Mouse (Mus musculus) Patski (cell line): ENCODE measurements around the gene Rbak. TPM values are rescaled to one million over a fixed set of nuclear protein-coding genes. Genes with fewer than 3 reads are reported as not detected.
"Not testable (repeated sequence)": the region's sequence is repeated elsewhere in the genome, so short reads cannot be mapped to it uniquely, and the experiment has no call there.

ENCODE experiments used
- ATAC-seq: fragments of 100-300 bp; one replicate; pipeline ENCODE4 v1.8.0; 2021
- CTCF ChIA-PET: fragments of 350-600 bp; sonication (Branson Sonifier 250); formaldehyde crosslinking; loops from one replicate; lab custom pipeline; 2022; ENCODE audit warnings: inconsistent platforms; lab: Charles Lee
- POLR2A ChIA-PET: fragments of 350-600 bp; sonication (Branson Sonifier 250); formaldehyde crosslinking; loops from one replicate; lab custom pipeline; 2022; ENCODE audit warnings: antibody characterized with exemption, inconsistent platforms; lab: Charles Lee
- DNase-seq: peaks from one replicate; pipeline ENCODE4 v3.0.0-alpha.2; 2011; ENCODE audit warnings: low read depth, low spot score
- H3K27me3 ChIP-seq: fragments of 371-371 bp; one replicate; pipeline ENCODE4 v1.5.1; 2021
- CTCF ChIP-seq: fragments of 100-300 bp; IDR thresholded peaks from one replicate; pipeline ENCODE4 v1.5.1; 2021
- in situ Hi-C: fragments of 300-500 bp; cut with MboI; formaldehyde crosslinking; loops from 3 replicates; pipeline ENCODE4 v1.11.1; 2018; ENCODE audit warnings: low pct_unique_long_range_greater_than_20kb, mixed read lengths
- polyA plus RNA-seq: library from polyadenylated mRNA; unstranded; gene quantifications from one replicate; pipeline ENCODE4 v1.2.3, GENCODE M21; 2021

The Rbak gene
- 13.5 TPM for polyA plus RNA-seq

GRCm38 (mm10) chr5:143180255-143181076, at the start of gene Rbak, which contains the start of gene Spdye4b:
Gene Rbak (minus strand): TSS chr5:143180775.
Gene Spdye4b (plus strand): TSS chr5:143181017.
- ChIA-PET CTCF (interaction anchor here (0.8 kb wide), 1 partner anchor 67 kb away, joined by 3 read pairs; the partner anchor contains the start of gene Rnf216), POLR2A (interaction anchor here (0.6 to 1.5 kb wide), 3 partner anchors 46 to 68 kb away, joined by 3 to 6 read pairs (median 3); partner anchors contain the start of genes Rnf216 and Zfp12)
- peak; percentile 80 for ATAC-seq
- in situ Hi-C loops: loop anchor here (5.0 kb wide), 1 partner anchor 57 kb away; the partner anchor contains the start of gene Zfp12
- peak; percentile 94 for DNase-seq
- TF ChIP-seq CTCF: no peak
- no peaks in the 10 kb centered on the region for H3K27me3 ChIP-seq

- in situ Hi-C loops: no loop called here
- CTCF ChIA-PET: no interaction called here
- POLR2A ChIA-PET: no interaction called here
- no peak for TF ChIP-seq CTCF
- ATAC-seq (no peak), DNase-seq (no peak)
- H3K27me3 ChIP-seq: no peaks in the 10 kb centered on the region
Measured at GRCm38 (mm10) chr5:143226790-143227189, 46.2 kb upstream of the Rbak start, which contains the start of gene Spdye4a. Gene Spdye4a (minus strand): TSS chr5:143226890.

- H3K27me3 ChIP-seq: no peaks in the 10 kb centered on the region
- POLR2A ChIA-PET: no interaction called here
- in situ Hi-C loops: no loop called here
- ATAC-seq (no peak), DNase-seq (no peak)
- TF ChIP-seq CTCF: no peak
- CTCF ChIA-PET: no interaction called here
Measured at GRCm38 (mm10) chr5:143222287-143222686, 41.7 kb upstream of the Rbak start.

- no peak for TF ChIP-seq CTCF
- in situ Hi-C loops: no loop called here
- ChIA-PET CTCF (no interaction called here), POLR2A (no interaction called here)
- no peak for ATAC-seq
- no peaks in the 10 kb centered on the region for H3K27me3 ChIP-seq
- DNase-seq: no peak
Measured at GRCm38 (mm10) chr5:143220996-143221395, 40.4 kb upstream of the Rbak start.

- ChIA-PET POLR2A (no interaction called here), CTCF (no interaction called here)
- in situ Hi-C loops: no loop called here
- ATAC-seq: no peak
- DNase-seq: no peak
- TF ChIP-seq CTCF: no peak
- peaks cover 10% of the 10 kb centered on the region for H3K27me3 ChIP-seq
Measured at GRCm38 (mm10) chr5:143213832-143214231, 33.3 kb upstream of the Rbak start.

GRCm38 (mm10) chr5:143205015-143205414, 24.4 kb upstream of the Rbak start:
- POLR2A ChIA-PET: no interaction called here
- ATAC-seq (no peak), DNase-seq (no peak)
- peak; percentile 60 for TF ChIP-seq CTCF
- CTCF ChIA-PET: no interaction called here
- H3K27me3 ChIP-seq: no peaks in the 10 kb centered on the region
- in situ Hi-C loops: no loop called here

GRCm38 (mm10) chr5:143196506-143196905, 15.9 kb upstream of the Rbak start:
- POLR2A ChIA-PET: no interaction called here
- CTCF ChIA-PET: no interaction called here
- no peak for TF ChIP-seq CTCF
- no peak for ATAC-seq
- no peak for DNase-seq
- in situ Hi-C loops: no loop called here
- H3K27me3 ChIP-seq: no peaks in the 10 kb centered on the region

GRCm38 (mm10) chr5:143195166-143195565, 14.6 kb upstream of the Rbak start:
- ATAC-seq (no peak), DNase-seq (no peak)
- POLR2A ChIA-PET: no interaction called here
- TF ChIP-seq CTCF: no peak
- in situ Hi-C loops: no loop called here
- peaks cover 3% of the 10 kb centered on the region for H3K27me3 ChIP-seq
- CTCF ChIA-PET: no interaction called here

- in situ Hi-C loops, POLR2A ChIA-PET, CTCF ChIA-PET, H3K27me3 ChIP-seq, ATAC-seq, DNase-seq: not testable (repeated sequence)
Measured at GRCm38 (mm10) chr5:143194747-143195146, 14.2 kb upstream of the Rbak start.

- CTCF ChIA-PET: no interaction called here
- POLR2A ChIA-PET: no interaction called here
- DNase-seq: no peak
- no peak for TF ChIP-seq CTCF
- ATAC-seq: no peak
- H3K27me3 ChIP-seq: peaks cover 3% of the 10 kb centered on the region
- in situ Hi-C loops: no loop called here
Measured at GRCm38 (mm10) chr5:143192806-143193205, 12.2 kb upstream of the Rbak start.

GRCm38 (mm10) chr5:143188014-143188413, 7.4 kb upstream of the Rbak start:
- CTCF ChIA-PET, POLR2A ChIA-PET: not testable (repeated sequence)

More at GRCm38 (mm10) chr5:143188014-143188413, 7.4 kb upstream of the Rbak start:
- H3K27me3 ChIP-seq, ATAC-seq, in situ Hi-C loops, DNase-seq: not testable (repeated sequence)
